17 mouse cellular contexts compared by ENCODE assay signal in the genomic region with DNA sequence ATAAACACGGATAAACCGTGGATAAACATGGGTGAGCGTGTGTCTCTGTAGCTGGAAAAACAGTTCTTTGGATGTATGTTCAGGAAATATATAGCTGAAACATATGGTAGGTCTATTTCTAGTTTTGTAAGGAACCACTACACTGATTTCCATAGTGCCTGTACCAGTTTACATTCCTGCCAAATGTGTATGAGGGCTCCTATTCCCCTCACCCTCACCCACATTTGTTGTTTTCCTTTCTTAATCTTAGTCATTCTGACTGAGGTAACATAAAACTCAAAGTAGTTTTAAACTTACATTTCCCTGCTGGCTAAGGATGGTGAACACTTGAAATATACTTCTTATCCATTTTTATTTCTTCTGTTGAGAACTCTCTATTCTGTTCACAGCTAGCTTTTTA.
"Had no signal": no experiment of that assay in that cellular context is flagged by ENCODE, and none has a peak within 500 bp of the region (broad histone marks: within the 10 kb centered on the region; RNA-seq: fewer than 3 reads in every experiment).

No protein-coding gene starts in this region.

- ATAC-seq: liver, embryonic 12.5 days; liver, postnatal 0 days; lung, postnatal 0 days; midbrain, embryonic 13.5 days; midbrain, embryonic 15.5 days; midbrain, embryonic 16.5 days had no signal

- DNase-seq: left cerebral cortex, postnatal 4 days; liver; liver, embryonic 13.5 days; liver, postnatal 0 days; lung, adult 18-20 months; lung, adult 2 months; lung, embryonic 14.5 days; lung, postnatal 10 days; lung, postnatal 14 days; lung, postnatal 36 days; lung, postnatal 4 days; midbrain, embryonic 14.5 days had no signal
